Mouse (Mus musculus): ENCODE results near the gene Efna4.

DNA sequence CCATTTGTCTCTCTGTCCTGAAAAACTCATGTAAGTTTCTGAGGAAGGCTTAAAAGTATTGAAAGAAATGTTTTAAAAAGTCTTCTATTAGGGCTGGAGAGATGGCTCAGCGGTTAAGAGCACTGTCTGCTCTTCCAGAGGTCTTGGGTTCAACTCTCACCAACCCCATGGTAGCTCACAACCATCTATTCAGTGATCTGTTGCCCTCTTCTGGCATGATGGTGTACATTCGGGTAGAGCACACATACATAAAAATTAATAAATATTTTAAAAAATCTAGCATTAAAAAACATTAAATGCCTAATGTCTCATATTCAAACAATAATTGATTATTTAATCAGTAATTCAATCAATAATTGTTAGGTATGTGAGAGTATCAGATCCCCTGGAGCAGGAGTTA, 37.3 kb downstream of the Efna4 start:
- TF ChIP-seq GATA1 (IDR thresholded peaks at IDR 0.05; ENCODE audit: low read length) (no peak), TAL1 (IDR thresholded peaks at IDR 0.05; ENCODE audit: low read length) (no peak)
